Mouse (Mus musculus) ES-Bruce4 (cell line): ENCODE measurements at regions not wholly inside any gene's neighbourhood (a gene's known extent, or its start where the extent isn't known, plus 50 kb on each side); places are given as distances from the start of the nearest gene placed in this dataset.

ENCODE experiments used
- CTCF ChIP-seq: IDR thresholded peaks from one replicate; pipeline ENCODE4 v1.8.1; 2011; ENCODE audit warnings: low read depth, low read length
- EP300 ChIP-seq: IDR thresholded peaks from 2 replicates; pipeline ENCODE4 v1.6.1; 2011; ENCODE audit warnings: low read depth, low read length; ENCODE audit not compliant: insufficient read depth
- POLR2A ChIP-seq: IDR thresholded peaks from one replicate; pipeline ENCODE4 v1.8.1; 2011; ENCODE audit warnings: low read length; ENCODE audit not compliant: insufficient read depth

DNA sequence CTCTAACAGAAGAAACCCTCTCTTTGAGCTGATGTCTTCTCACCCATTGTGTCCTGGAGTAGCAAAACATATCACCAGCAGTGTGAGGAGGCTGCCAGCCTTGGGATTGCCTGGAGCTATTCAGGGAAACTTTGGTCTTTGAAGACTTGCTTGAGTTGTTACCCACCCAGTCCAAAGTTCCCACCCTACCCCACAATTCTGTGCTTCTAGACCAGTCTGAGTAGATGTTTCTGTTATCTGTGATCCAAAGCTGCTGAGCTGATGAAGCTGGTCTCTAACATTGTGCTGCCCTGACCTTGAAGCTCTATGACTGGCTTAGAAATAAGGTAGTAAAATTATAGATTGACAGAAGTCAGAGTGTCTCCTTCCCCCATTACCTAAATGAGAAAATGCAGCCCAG is 443.8 kb upstream of the Kdm8 start:
- TF ChIP-seq CTCF (no peak), EP300 (no peak), POLR2A (no peak)
